Mouse (Mus musculus): ENCODE results near the gene Fam168a.

The Fam168a gene

GRCm38 (mm10) chr7:100780192-100780591 lies 73.8 kb downstream of the Fam168a start:
- DNase-seq (ENCODE audit: low read depth, low spot score): no peak

- DNase-seq (ENCODE audit: low read depth, low spot score): no peak
Observed at GRCm38 (mm10) chr7:100784650-100785049, 78.2 kb downstream of the Fam168a start.

DNA sequence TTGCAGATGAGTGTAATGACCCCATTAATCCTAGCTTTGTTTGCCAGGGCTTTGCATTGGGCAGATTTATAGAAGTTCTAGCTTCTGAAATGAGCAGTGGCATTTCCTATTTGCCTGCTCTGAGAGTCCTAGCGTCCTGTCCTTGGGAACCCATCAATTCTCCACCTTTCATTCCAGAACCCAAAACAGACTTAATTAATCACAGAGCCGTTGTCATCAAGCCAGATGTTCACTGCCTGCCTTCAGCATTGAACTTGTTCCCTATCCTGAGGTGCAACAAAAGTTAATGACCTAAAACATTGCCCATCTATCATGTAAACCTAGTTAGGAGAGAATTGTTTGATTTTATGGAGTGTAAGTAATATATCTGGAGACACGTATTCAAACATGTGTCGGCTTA lies 79.0 kb downstream of the Fam168a start:
- no peak for DNase-seq (ENCODE audit: low read depth, low spot score)

DNA sequence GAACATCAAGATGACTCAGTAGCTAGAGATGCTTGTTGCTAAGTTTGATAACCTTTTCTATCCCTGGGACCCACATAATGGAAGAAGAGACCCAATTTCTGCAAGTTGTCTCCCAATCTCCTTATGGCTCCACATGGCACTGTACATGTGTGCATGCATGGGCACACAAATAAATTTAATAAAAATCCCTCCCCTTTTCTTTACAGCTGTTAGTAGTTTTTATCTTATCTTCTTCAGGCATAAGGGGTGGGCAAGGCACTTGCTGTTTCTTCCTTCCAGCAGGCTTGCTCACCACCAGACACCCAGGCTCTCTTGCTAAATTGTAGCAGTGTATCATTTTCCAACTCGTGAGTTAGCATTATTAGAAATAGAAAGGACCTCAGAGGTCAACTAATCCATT lies 79.6 kb downstream of the Fam168a start:
- no peak for DNase-seq (ENCODE audit: low read depth, low spot score)

- no peak for DNase-seq (ENCODE audit: low read depth, low spot score)
Observed at GRCm38 (mm10) chr7:100788291-100788690, 81.9 kb downstream of the Fam168a start.

DNA sequence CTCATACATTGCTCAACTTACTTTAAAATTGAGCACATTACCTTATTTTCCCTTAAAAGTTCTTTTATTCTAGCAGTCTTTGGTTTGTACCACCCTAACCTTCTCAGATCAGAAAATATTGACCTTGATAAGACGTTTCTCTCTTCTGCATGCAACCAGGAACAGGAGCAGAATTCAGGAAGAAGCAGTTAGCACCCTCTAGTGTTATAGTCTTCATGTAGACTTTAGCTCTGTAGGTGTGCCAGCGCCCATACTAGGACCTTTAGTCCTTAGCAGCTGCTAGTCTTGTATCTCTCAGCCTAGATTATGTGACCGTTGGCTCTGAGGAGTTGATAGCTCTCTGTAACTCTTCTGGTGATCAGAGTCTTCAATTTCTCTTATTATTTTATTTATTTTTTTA lies 92.4 kb downstream of the Fam168a start:
- no peak for DNase-seq (ENCODE audit: low read depth, low spot score)

GRCm38 (mm10) chr7:100805391-100805790 lies 99.0 kb downstream of the Fam168a start:
- no peak for DNase-seq (ENCODE audit: low read depth, low spot score)

DNA sequence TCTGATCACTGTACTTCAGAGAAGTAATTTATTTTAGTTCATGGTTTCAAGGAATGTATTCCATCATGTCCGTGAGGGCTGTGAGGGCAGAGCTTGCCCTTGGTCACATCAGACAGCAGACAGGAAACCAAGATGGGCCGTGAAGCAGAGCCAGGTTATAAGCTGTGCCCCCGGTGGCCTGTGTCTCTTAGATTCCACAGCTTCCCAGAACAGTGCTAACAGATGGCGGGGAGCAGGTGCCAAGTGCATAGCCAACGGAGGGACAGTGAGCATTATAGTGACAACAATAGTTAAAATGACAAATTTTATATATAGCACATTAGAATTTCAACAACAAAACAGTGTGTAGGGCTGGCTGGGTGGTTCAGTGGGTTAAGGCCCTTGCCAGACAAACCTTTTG lies 105.5 kb downstream of the Fam168a start:
- no peak for DNase-seq (ENCODE audit: low read depth, low spot score)

- no peak for DNase-seq (ENCODE audit: low read depth, low spot score)
Observed at GRCm38 (mm10) chr7:100812641-100813040, 106.2 kb downstream of the Fam168a start.

DNA sequence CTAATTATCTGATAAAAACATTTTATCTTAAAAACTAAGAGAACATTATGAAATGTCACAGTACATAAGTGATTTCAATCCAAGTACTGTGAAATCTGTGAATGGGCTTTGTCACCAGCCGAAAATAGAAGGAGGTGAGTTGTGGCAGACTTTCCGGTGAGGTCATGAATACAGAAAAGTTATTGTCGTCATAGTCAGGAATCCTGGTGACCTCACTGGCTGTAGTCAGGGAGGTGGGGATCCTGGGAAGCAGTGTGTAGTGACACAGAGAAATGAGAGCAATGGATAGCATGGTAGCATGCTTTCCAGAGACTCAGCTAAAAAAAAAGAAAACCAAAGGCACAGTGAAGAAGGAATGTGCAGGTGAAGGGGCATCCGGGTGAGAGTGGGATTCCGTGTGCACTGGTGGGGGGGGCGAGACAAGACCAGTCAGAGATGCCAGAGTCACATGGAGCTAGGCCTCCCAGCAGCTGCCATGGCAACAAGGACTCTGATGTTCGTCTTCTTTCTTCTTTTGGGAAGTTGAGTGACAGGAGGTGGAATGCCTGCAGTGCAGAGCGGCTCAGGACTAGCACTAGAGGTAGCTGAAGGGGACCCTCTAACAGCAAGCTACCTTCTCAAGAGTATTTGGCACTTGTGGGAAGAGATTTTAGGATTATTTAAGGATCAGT lies 109.6 kb downstream of the Fam168a start:
- peak; percentile 37 for DNase-seq (ENCODE audit: low read depth, low spot score)

GRCm38 (mm10) chr7:100816759-100817441 lies 110.5 kb downstream of the Fam168a start:
- DNase-seq (ENCODE audit: low read depth, low spot score): no peak

GRCm38 (mm10) chr7:100817442-100817760 lies 111.0 kb downstream of the Fam168a start:
- peak; percentile 70 for DNase-seq (ENCODE audit: low read depth, low spot score)

GRCm38 (mm10) chr7:100818401-100819064 lies 112.1 kb downstream of the Fam168a start:
- no peak for DNase-seq (ENCODE audit: low read depth, low spot score)

- DNase-seq (ENCODE audit: low read depth, low spot score): no peak
Observed at GRCm38 (mm10) chr7:100824661-100825060, 118.2 kb downstream of the Fam168a start.

DNA sequence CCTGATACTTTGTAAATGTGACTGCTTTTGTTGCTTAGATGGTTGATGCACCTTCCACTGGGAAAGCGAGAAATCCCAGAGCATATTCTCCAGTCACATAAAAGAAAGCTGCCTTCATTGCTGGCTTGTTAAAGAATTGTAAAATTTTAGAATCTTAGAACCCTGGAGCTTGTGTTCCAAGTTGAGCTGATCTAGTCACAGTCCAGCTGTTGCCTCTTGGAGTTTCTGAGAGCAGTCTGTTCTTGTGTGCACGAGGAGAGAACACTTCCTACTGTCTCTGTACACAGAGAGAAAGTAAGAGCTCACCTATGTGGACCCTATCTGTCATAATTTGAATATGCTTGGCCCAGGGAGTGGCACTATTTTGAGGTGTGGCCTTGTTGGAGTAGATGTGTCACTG lies 122.1 kb downstream of the Fam168a start:
- no peak for DNase-seq (ENCODE audit: low read depth, low spot score)

- no peak for DNase-seq (ENCODE audit: low read depth, low spot score)
Observed at GRCm38 (mm10) chr7:100833859-100834258, 127.4 kb downstream of the Fam168a start.

- no peak for DNase-seq (ENCODE audit: low read depth, low spot score)
Observed at GRCm38 (mm10) chr7:100835168-100835567, 128.7 kb downstream of the Fam168a start.

DNA sequence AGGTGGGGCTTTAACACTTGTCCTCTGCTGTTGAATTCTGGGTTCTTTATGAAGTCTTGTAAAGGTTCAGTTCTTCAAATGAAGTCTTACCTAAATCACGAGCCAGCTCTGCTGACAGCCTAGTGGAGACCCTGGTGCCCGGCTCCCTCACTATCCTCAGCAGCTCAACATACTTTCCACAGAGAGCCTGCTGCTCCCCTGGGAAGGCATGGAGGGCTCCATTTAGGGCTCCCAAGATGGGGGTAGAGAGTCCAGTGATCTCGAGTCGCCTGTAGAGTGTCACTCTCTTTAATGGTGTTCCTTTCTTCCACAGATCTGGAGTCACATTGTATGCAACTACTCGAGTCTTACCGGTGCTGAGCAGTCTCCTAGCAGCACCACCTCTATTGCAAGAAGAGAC lies 129.3 kb downstream of the Fam168a start:
- DNase-seq (ENCODE audit: low read depth, low spot score): no peak

- no peak for DNase-seq (ENCODE audit: low read depth, low spot score)
Observed at GRCm38 (mm10) chr7:100836657-100837056, 130.2 kb downstream of the Fam168a start.

- DNase-seq (ENCODE audit: low read depth, low spot score): no peak
Observed at GRCm38 (mm10) chr7:100837701-100838100, 131.3 kb downstream of the Fam168a start.

GRCm38 (mm10) chr7:100839632-100840402 lies 133.4 kb downstream of the Fam168a start:
- DNase-seq (ENCODE audit: low read depth, low spot score): no peak

DNA sequence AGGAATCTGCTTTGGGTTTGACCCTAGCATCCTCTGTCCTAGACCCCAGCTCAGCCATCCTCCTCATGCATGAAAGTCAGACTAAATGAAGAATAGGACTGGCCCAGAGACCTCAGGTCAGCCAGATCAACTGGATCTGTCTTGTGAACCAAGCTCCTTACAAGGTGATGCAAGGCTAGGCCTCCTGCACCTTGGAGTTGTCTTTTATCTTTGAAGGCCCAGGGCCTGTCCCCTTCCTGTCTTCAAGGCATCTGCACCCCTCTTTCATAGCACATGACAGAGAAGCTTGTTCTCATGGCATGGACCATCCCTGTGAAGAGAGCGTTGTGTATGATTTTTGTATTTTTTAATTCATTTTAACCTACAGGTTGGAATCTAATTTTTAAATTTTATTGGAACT lies 134.5 kb downstream of the Fam168a start:
- DNase-seq (ENCODE audit: low read depth, low spot score): no peak
